Mouse (Mus musculus) spleen, postnatal 0 days (tissue): ENCODE results near the gene Cdc42bpg. TPM values are rescaled to one million over a fixed set of nuclear protein-coding genes. Genes with fewer than 3 reads are reported as not detected.

Experiments used
- microRNA counts: library from miRNA; unstranded; fragments of <30 nt; microRNA quantifications from one replicate; lab custom pipeline; 2015
- polyA plus RNA-seq: library from polyadenylated mRNA; unstranded; fragments of >200 nt; fragmentation: Nextera tagmentation; extraction: Ambion mirVana; gene quantifications from 2 replicates; pipeline ENCODE4 v1.2.1, GENCODE M21; 2015

Cdc42bpg gene
- polyA plus RNA-seq, result 0.40 and 0.67 TPM in 2 replicates

GRCm38 (mm10) chr19:6306137-6306551 is at the start of gene Cdc42bpg:
TSS of gene Cdc42bpg (plus strand) at chr19:6306456.

GRCm38 (mm10) chr19:6276426-6277421 is 29.5 kb upstream of the Cdc42bpg start, which contains the start of gene Ehd1:
TSS of gene Ehd1 (plus strand) at chr19:6276725.

GRCm38 (mm10) chr19:6334673-6335457 is 28.6 kb downstream of the Cdc42bpg start, which contains the start of gene Men1:
TSS of gene Men1 (plus strand) at chr19:6334979.

GRCm38 (mm10) chr19:6340524-6341452 is 34.5 kb downstream of the Cdc42bpg start, which contains the start of gene Map4k2:
TSS of gene Map4k2 (plus strand) at chr19:6341135.

GRCm38 (mm10) chr19:6363411-6364240 is 57.4 kb downstream of the Cdc42bpg start, which contains the start of gene Sf1:
TSS of gene Sf1 (plus strand) at chr19:6363690.

MicroRNAs within 50 kb of the gene (microRNA counts, 519-probe panel; counts per million panel counts)
- microRNA mmu-miR-192 (lab: Ali Mortazavi, UCI), result 88.3 counts per million

Other genes with a start within 250 kb of the Cdc42bpg start
- gene Mrpl49, start 248.7 kb upstream of the Cdc42bpg start, polyA plus RNA-seq, result 41.2 and 44.7 TPM in 2 replicates
- 972 and 981 TPM in 2 replicates for gene Fau, start 248.6 kb upstream of the Cdc42bpg start, polyA plus RNA-seq
- gene Znhit2, start 245.3 kb upstream of the Cdc42bpg start, polyA plus RNA-seq, result 24.3 and 28.5 TPM in 2 replicates
- 3.8 and 3.9 TPM in 2 replicates for gene Tm7sf2, start 238.1 kb upstream of the Cdc42bpg start, polyA plus RNA-seq
- gene Vps51, start 229.2 kb upstream of the Cdc42bpg start, polyA plus RNA-seq, result 37.6 and 41.3 TPM in 2 replicates
- not detected in 2 replicates for gene Tmem262, start 226.4 kb upstream of the Cdc42bpg start, polyA plus RNA-seq
- 0.28 and 0.61 TPM in 2 replicates for gene Gm28374, start 224.2 kb upstream of the Cdc42bpg start, polyA plus RNA-seq
- 30.3 and 32.0 TPM in 2 replicates for gene Zfpl1, start 221.5 kb upstream of the Cdc42bpg start, polyA plus RNA-seq
- 38.6 and 42.9 TPM in 2 replicates for gene Cdca5, start 221.5 kb upstream of the Cdc42bpg start, polyA plus RNA-seq
- 0.21 and 0.32 TPM in 2 replicates for gene AC131692.1, start 212.0 kb upstream of the Cdc42bpg start, polyA plus RNA-seq
- gene Naaladl1, start 200.7 kb upstream of the Cdc42bpg start, polyA plus RNA-seq, result 0.34 and 0.40 TPM in 2 replicates
- 29.3 and 29.9 TPM in 2 replicates for gene Sac3d1, start 187.8 kb upstream of the Cdc42bpg start, polyA plus RNA-seq
- gene Snx15, start 178.2 kb upstream of the Cdc42bpg start, polyA plus RNA-seq, result 31.6 and 32.1 TPM in 2 replicates
- gene Batf2, start 165.5 kb upstream of the Cdc42bpg start, polyA plus RNA-seq, result 0.96 and 1.0 TPM in 2 replicates
- gene Arl2, start 164.9 kb upstream of the Cdc42bpg start, polyA plus RNA-seq, result 37.1 and 37.2 TPM in 2 replicates
- not detected in 2 replicates for gene Majin, start 122.1 kb upstream of the Cdc42bpg start, polyA plus RNA-seq
- gene Gpha2, start 80.1 kb upstream of the Cdc42bpg start, polyA plus RNA-seq, result 0.17 and 0.22 TPM in 2 replicates
- gene Ppp2r5b, start 70.6 kb upstream of the Cdc42bpg start, polyA plus RNA-seq, result 5.0 and 6.2 TPM in 2 replicates
- gene Atg2a, start 64.8 kb upstream of the Cdc42bpg start, polyA plus RNA-seq, result 4.4 and 5.6 TPM in 2 replicates
- gene Ehd1, start 29.7 kb upstream of the Cdc42bpg start, polyA plus RNA-seq, result 66.5 and 75.4 TPM in 2 replicates
- 19.0 and 19.8 TPM in 2 replicates for gene Men1, start 28.5 kb downstream of the Cdc42bpg start, polyA plus RNA-seq
- 13.0 and 20.0 TPM in 2 replicates for gene Map4k2, start 34.7 kb downstream of the Cdc42bpg start, polyA plus RNA-seq
- gene Sf1, start 57.2 kb downstream of the Cdc42bpg start, polyA plus RNA-seq, result 66.4 and 69.6 TPM in 2 replicates
- 6.7 and 9.0 TPM in 2 replicates for gene Pygm, start 77.9 kb downstream of the Cdc42bpg start, polyA plus RNA-seq
- 106 and 138 TPM in 2 replicates for gene Rasgrp2, start 92.9 kb downstream of the Cdc42bpg start, polyA plus RNA-seq
- gene Nrxn2, start 112.3 kb downstream of the Cdc42bpg start, polyA plus RNA-seq, result 0.66 and 0.89 TPM in 2 replicates
- gene Slc22a12, start 236.6 kb downstream of the Cdc42bpg start, polyA plus RNA-seq, result 0.11 TPM in 1 of 2 replicates, not detected in the other